Mouse (Mus musculus): Measurements from ENCODE around the gene Lancl1. TPM values are rescaled to one million over a fixed set of nuclear protein-coding genes. Genes with fewer than 3 reads are reported as not detected.

Gene Lancl1
- total RNA-seq (2021) (10 to 100 TPM; 48.4 to 53.4 TPM), polyA plus RNA-seq (2012; rRNA removed) (37.8 and 58.0 TPM in 2 replicates)
- long read RNA-seq, full-length matches to known transcripts: 18 of 32 reads
- long read RNA-seq, partial matches to known transcripts: 8 of 32 reads
- long read RNA-seq, other reads (novel, unspliced or antisense): 6 of 32 reads

DNA sequence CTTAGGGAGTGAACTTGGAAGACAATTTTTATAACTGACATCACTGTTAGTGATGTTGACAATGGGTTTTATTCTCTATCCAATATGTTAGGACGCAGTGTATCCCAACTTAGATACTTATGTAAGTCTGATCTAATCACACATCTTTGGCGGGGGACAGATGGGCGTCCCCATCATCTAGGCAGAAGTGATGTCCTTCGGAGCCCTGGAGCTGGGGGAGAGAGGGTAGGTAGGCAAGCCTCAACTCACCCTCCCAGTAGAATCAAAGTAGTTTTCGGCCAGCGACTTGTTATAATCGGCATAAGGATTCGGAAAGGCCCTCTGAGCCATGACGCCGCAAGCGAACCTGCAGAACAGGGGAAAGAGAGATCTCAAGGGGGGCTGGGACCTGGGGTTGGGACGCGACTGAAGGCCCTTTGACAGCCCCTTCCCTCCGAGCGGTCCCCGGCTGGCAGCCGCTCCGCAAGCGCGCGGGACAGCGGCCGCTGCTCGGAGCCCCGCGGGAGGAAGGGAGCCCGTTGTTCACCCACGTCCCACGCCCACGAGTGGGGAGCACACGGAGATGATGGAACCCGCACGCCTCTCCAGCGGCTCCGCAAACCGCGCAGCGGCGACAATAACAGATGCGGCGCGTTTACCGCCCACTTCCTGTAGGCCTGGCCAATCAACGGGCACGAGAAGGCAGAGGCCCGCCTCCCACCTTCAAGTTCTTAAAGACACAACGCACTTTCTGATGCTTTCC, at the start of gene Lancl1:
Gene Lancl1 (minus strand): TSS at position 627 of the 742 bp plus-strand sequence.
- peak; percentile 92 for DNase-seq

DNA sequence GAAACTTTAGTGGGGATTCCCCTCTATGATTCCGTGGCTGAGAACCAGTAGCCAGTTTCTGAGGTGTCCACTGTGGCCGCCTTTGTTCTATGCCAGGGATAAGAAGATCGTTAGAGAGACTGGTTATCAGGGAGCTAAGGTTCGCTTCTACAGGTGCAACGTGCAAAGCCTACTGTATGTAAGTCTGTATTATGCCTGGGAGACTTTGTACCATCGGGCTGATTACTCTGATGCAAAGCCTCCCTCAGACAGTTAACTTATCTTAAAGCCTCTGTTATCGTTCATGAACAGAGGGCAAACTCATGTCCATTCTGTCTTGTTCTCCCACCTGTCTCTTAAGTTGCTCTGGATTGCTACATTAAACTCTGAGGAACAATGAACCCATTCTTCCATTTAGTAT, 40.5 kb upstream of the Lancl1 start:
- no peak for DNase-seq

DNA sequence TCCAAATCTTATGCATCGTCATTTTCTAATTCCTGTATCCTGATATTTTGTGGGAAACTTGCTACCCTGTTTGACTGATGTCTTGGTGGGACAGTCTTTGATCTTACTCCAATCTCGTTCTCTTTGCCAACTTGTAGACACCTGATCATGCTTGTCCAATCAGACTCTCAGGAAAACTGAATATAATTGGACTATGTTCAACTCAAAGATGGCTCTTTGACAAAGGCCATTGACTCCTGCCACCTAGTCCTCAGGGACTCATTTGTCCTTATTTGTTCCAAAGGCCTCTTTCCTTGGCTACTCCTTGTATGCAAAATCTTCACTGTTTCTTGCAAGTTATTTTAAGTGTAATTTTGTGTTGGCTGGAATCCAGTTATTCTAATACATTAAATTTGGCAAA, 40.0 kb upstream of the Lancl1 start:
- DNase-seq: no peak

DNA sequence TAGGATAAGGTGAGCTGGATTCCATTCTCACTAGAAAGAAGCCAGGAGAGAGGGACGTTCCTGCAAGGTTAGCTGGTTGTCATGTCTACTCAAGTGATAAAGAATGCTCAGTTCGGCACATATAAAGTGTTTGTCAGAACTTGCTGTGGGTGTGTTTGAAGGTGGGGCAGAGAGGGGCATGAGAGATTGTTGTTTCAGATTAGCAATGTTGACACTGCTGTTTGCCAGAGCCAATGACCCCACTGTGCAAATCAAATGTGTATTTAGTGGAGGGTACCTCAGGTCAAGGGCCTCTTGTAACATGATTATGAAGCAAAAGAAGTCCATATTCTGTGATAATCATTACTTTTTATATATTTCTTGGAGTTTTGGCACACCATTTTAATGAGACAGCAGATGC, 39.1 kb upstream of the Lancl1 start:
- no peak for DNase-seq

DNA sequence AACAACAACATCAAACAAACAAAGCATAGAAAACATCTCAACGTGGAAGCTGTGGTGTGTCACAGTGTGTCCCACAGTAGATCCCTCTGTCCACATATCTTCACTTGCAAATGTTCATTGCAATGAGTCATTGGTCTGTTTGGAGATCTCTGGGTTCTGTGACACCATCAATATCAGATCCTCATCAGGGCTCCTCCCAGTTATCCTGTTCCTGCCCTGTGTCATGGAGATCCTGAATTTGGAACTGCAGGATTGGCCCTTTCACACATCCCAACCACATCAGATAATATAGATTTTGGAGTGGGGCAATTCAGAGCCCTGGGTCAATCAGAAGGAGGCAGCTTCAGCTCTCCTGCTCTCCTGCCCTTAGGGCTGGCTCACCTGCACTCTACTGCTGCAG, 28.9 kb upstream of the Lancl1 start:
- DNase-seq: no peak

DNA sequence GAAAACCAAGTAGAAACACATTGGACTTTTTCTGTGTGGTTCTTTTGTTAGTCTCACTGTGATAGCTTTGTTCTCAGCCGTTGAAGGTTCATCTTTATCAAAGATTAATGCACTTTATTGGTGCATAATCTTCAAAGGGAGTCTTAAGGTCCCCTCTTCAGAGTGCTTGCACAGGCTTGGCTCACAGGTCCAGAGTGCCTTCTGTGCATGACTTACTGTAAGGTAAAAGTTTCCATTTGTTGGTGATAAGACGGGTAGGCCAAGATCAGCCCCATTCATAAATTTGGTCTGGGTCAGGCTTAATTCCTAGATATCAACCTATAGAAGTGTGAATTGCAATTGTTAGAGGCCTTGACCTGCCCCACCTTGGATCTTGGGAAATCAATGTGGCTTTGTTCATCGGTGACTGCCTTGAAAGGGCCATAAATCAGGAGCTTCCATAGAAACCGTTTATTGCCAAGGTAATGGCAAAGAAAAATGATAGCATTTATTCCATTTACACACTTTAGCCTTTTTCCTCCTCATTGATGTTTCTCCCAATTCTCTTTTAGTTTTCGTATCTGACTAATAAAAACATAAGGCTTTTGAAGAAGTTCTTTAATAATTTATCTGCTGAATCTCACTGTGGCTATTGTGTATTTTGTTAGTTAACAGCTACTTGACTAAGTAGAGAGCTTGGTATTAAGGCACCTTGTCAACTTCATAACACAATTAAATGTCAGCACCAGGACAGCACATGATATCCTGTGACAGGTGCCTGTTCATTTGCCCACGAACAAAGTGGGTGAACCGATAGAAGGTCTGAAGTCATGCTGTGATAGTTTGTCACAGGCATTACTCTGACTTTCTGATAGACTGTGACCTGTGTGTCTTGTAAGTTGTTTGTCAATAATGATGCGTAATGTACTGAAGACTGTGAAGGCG, 26.9 kb upstream of the Lancl1 start:
- peak; percentile 15 for DNase-seq

DNA sequence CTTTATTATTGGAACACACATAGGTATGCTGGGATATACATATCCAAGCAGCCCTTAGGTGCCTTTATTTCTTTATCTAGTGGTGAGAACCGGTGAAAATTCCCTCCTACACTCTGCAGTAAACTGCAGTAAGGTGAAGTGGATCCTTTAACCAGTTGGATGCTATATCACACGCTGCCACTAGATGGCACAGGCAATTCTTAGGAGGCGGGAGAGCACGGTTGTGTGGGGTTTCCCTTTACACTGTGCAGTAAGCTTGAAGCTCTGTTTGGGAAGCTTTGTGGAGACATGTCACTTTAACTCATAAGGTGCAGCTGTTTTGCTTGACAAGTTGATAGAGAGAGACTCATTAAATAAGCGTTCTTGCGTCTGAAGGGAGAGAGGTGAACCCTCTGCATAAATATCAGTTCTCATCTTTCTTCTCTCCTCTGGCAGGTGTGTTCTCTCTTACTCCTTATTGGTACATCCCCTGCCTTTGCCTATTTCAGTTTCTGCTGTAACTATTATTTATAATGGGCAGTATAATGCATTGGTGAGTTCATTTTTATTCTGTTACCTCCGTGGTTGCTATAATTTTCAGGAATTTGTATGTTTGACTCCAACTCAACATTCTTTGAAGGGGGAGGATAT, 22.9 kb upstream of the Lancl1 start:
- peak; percentile 65 for DNase-seq

DNA sequence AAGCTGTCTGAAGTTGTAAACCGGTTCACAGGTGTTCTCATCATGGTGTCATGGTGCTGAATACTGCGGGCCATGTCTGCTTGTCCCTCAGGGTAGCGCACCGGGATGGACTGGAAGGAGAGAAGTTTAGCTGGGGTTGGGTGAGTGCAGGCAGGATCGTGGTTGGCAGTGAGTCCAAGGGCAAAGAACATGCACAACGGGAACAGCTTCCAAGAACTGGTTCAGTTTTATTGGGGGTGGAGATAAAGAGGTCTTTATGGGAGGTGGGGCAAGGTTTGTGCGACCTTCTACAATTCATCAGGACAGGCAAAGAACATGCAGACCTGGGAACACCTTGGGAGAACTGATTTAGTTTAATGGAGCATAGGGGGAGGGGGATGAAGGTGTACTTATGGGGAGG, 17.1 kb upstream of the Lancl1 start:
- DNase-seq: peak; percentile 28

DNA sequence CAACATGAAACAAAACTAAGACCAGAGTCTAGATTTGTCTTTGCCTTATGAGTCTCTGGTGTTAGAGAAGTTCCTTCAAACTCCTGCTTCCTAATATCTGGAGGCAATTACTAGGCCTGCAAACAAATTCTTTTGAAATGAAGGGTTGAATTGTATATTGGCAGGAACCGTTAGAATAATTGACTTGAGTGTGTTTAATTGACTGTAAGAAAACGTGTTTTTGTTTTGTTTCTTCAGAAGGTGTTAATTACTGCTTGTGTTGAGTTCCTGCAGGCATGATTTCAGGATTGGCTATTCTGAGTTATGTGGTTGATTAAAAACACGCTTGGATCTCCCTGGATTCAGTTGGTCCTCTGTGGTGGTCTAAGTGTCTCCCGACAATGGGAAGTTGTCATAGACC, 14.0 kb upstream of the Lancl1 start:
- no peak for DNase-seq

DNA sequence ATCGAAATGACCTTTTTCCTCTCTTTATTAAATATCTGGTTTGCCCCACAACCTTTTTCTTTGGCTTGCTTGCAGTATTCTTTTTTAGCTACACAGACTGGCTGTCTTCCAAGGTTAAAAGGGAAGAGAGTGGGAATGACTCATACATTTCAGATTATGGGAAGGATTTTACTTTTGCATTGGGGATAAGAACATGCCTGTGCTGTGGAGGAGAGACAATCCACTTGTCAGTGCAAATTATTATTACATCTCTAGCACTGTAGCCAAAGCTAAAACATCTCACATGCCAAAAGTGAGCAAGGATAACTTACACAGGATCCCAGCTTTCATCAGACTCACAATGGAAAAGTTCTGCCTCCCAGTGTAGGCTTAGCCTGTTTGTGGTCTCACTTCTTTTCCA, 10.9 kb upstream of the Lancl1 start:
- DNase-seq: peak; percentile 18

DNA sequence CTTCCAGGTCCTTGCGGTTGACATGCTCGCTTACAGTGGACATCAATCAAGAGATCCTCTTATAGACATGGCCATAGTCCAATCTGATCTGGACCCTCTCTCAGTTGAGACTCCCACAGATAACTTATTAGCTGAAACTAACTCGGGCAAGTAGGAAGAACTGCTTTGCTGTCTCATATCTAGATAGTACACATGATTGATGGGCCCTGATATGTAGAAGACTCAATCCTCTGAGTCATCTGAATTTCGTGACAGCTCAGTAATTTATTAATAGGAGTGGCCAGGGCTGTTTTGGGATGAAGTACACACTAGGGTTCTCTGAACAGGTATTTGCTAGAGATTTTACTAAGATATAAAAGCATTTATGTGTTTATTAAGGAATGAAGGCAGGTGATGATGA, 10.0 kb upstream of the Lancl1 start:
- peak; percentile 39 for DNase-seq

DNA sequence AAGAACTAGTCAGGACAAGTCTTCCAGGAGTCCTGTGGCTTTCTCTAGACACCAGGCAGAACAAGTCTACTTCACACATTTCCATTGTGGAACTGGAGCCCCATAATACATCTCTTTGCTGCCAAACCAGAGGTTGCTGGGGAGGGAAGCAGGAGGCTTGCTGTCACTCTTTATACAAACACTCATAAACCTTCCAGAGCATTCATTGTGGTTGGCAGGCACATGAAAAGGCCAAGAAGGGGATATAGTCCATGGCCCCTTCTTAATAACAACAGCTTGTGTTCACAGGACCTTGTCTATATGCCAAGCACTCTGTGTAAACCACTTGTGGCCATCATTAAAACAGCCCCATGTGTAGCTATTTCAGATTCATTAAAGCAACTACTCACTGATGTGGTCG, 6.4 kb upstream of the Lancl1 start:
- DNase-seq: no peak

DNA sequence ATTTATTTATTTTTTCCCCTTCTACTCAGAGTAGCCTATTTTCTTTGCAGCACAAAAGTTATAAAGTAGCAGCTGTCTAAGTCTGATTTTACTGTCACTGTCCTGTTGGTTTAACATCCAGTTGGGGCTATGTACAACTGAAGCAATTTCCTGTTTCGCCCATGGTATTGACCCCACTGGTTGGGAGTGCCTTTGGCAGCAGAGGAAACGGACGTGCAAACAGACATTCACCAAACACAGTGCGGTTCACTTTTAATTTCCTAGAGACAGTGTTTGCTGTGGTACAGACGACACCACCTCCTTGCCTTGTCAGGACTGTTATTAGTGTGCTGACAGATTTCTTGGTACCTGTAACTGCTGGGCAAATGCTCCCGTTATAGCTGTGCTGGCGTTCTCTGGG, 3.9 kb upstream of the Lancl1 start:
- no peak for DNase-seq

DNA sequence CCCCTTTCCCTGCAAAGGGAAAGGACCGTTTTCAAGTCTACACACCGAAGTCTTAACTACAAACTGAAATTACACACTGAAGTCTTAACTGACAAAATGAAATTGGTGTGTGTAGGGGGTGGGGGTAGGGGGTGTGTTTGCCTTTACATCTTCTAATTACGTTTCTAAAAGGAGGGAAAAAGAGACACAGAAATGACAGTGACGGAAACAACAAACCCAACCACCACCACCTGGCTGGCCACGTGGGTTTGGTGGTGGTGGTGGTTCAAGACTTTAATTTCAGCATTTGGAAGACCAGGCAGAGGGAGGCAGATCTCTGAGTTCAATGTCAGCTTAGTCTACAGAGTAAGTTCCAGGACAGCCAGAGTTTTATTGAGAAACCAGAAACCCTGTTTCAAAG, 411 bp upstream of the Lancl1 start:
- DNase-seq: no peak

DNA sequence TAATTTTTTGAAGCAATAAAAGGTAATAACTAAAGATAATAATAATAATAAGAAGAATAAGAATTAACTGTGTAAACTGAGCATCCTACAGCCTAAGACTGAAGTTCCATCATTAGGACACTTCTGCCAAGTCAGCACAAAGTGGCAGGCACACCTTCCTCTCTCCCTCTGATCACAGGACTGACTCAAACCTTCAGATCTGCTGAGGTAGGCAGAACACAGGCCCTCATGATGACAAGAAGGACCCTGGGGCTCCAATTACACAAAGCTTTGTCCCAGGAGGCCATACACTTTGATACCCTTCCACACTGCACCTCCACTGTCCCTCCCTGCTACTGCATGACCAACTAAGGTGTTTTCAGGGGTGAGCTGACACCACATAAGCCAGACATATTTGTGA, 1.5 kb downstream of the Lancl1 start:
- no peak for DNase-seq

DNA sequence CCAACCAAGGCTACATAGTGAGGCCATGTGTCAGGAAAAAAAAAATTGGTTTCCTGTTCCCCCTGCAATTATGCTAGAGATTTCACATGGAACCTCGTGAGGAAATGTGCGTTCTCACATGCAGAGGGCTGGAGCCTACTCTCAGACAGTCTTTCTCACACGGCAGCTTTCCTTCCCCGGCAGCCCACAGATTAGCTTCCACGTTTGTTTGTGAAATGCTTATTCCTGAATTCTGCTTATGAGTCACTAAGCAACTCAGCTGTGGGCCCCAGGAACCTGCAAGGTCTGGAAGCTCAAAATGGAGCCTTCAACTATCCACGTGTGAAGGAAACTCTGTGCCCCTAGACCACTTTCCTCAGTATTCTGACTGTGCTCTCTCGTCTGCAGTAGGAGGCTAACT, 5.4 kb downstream of the Lancl1 start:
- no peak for DNase-seq

DNA sequence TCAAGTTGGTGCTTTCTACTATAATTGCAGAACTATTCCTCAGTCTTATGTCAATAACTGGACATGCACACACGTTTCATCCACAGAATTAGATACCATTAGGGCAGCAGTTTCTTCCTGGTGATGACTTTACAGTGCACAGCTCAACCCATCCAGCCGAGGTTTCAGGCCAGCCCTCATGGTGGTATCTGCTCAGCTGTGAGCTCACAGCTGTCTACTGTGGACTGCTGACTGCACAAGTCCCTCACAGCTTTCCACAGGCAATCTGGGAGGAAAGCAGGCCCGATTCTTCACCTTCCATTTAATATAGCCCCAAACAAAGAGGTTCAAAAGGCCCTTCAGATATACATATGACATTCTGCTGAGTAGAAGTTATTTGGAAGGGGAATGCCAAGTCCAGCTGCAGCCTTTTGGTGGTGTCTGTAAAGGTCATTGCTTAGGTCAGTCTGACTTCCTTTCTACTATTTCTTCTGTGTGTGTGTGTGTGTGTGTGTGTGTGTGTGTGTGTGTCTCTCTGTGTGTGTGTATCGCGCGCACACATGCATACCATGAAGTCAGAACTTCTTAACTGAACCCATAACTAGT, 11.7 kb downstream of the Lancl1 start:
- no peak for DNase-seq

DNA sequence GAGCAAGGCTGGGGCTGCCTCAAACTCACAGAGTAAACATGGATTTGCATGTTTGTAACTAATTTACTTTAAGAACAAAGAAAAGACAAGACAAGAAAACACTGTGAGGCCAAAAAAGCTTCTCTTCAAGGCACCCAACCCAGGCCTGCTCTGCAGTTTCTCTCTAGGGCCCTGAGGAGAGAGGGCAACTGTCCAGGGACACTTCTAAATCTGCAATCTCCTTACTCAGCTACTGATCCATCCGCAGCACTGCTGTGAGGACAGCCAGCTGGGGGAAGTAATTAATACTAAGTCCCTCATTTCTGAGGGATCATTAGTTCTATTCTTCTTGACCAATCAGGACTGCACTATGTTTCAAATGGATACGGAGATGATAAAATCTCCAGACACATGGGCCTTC, 12.5 kb downstream of the Lancl1 start:
- no peak for DNase-seq

DNA sequence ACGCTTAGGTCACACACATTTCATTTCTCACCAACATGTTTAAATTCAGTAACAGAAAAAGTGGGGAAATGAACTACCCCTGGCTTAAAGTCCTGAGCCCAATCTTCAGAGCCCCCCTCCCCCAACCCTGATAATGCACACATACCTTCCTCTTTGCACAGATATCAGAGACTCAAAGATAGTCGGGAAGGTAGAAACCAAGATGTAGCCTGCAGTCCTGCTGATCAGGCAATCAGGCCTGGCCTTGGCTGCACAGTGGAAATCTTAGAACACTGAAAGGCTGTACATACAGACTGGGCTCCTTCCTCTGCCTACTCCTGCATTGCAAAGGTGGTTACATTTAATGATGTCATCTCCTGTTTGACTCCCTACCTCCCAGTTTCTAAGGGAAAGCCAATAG, 15.9 kb downstream of the Lancl1 start:
- DNase-seq: no peak

DNA sequence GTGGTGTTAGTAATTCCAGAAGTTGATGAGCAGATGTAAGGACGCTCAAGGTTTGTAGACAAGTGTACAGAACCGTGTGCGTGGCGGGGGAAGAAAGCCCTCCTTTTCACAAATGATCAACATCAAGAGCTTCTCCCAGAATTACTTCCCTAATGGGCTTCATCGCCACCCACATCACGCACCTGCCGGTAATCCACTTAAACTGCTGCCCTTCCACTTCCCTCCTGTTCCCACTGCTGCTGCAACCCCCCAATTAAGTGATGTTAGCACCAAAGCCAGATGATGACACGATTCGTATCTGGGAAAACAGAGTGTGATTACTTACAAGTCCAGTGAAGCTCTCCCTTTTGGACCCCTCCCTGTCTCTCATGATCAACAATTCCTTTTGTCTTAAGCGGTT, 16.6 kb downstream of the Lancl1 start:
- DNase-seq: no peak

DNA sequence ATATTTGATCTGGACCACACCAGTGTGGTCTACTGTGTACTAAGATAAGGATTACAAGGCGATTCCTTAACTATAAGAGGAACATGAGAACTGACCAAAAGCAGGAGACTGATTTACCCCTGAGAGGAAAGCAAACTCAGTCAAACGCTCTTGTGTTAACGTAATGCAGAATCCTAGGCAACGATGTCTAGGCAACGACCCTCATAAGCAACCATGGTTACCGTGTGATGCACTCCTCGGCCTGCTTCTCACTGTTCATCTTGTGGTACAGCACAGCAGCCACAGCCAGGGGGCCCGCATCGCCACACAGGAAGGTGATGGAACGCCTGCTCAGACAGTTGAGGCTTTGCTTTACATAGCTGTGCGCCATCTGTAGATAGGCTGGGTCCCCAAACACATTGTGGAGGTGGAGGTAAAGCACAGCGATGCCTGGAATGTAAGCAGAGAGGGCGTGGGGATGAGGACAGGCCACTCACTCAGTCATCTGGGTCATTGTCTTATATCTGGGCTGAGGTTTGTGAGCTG, 18.0 kb downstream of the Lancl1 start:
- DNase-seq: no peak
